Mouse (Mus musculus) thymus, postnatal 36 days (tissue): Measurements from ENCODE around the gene Rdh16f1.
A peak's percentile ranks its signal among the peaks of the same experiment; 100 is the strongest.

Experiments
- DNase-seq, 2 experiments: peaks; one replicate each; pipeline ENCODE4 v3.0.0; 2022; ENCODE audit warnings: mixed read lengths in 2 of 2

Gene Rdh16f1

GRCm38 (mm10) chr10:127759181-127760110 lies at the start of gene Rdh16f1, which contains the start of gene Rdh1:
Gene Rdh16f1, plus strand, starts transcription at chr10:127759787.
Gene Rdh1, plus strand, starts transcription at chr10:127759721.
- DNase-seq = no peak

- DNase-seq = no peak
Observed at GRCm38 (mm10) chr10:127710331-127710730, 49.3 kb upstream of the Rdh16f1 start.

DNA sequence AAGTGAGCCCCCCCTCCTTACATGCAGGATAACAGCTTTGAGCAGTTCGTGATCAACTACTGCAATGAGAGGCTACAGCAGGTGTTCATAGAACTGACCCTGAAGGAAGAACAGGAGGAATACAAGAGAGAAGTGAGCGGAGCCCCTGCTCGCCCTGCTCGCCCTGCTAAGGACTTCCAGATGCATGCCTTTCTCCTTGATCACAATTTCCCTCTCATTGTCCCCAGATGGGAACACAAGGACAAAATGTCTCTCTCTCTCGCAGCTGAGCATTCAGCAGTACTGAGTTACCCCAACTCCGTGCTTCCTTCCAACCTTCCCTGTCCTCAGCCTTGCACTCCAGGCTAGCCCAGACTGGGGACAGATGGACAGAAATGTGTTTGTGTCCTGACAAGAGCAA lies 46.9 kb upstream of the Rdh16f1 start:
- no peak for DNase-seq

GRCm38 (mm10) chr10:127721671-127722418 lies 37.7 kb upstream of the Rdh16f1 start:
- no peak for DNase-seq

DNA sequence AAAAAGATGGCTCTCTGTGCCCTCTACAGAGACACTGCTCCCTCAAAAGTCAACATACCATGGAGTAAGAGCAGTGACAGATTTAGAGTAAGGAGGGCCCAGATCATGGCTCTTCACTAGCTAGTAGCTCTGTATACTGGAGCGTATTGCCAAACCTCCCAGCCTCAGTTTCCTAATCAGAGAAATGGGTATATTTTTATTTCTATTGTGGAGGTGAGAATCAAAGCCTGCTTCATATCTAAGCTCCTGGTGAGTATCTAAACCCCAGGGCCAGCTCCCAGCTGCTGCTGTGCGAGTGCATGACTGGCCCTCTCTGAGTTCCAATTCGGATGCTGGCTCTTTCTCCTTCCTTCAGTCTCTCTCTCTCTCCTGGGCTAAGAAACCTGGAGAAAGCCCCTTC lies 35.4 kb upstream of the Rdh16f1 start, which contains the start of gene Tac2:
TSS of gene Tac2 (plus strand) at position 301 of the 400 bp plus-strand sequence.
- DNase-seq = no peak

DNA sequence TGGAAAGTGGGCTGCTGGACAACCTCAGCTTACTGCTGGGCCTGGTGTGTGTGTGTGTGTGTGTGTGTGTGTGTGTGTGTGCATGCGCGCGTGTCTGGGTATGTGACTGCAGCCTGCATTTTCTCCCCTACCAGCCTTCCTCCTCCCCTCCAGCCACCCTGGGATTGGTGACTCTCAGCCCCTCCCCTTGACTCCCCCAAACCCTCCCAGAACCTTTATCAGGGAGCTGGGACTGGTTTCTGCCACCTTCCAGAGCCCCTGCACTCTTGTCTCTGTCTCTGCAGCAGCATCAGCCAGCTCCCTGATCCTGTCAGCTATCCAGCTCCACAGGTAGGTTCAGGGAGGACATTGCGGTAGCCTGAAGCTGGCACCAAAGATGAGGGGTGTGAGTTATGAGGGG lies 34.5 kb upstream of the Rdh16f1 start:
- DNase-seq = no peak

- DNase-seq = no peak
Observed at GRCm38 (mm10) chr10:127728437-127728836, 31.1 kb upstream of the Rdh16f1 start.

DNA sequence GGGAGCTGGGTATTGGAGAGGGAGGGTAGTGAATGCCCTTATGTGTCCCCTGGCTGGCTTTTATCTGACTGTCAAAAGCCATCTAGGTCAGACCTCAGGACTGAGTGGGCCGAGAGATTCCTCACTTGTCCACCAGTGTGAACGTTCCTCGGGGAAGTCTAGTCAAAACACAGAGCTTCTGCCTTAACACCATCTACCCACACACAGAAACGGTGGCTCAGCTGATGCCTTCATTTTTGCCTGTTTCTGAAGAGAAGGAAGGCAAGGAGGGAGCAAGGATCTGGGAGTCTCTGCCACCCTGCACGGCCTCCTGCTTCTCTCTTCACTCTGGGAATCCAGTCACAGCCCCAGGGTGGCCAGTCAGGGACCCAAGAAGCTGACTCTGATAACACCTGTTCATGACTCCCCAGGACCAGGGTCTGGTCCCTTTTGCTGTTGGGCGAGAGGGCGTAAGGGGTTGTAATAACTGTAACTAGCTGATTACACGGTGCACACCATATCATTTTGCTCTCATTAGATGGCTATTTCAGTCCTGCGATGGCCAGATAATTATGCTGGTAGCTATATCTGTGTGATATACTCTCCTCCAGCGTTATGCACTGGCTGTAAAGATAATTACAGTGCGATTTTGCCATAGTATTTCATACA lies 29.2 kb upstream of the Rdh16f1 start:
- no peak for DNase-seq

GRCm38 (mm10) chr10:127730933-127731310 lies 28.7 kb upstream of the Rdh16f1 start:
- DNase-seq = no peak

GRCm38 (mm10) chr10:127731397-127731796 lies 28.2 kb upstream of the Rdh16f1 start:
- DNase-seq = no peak

DNA sequence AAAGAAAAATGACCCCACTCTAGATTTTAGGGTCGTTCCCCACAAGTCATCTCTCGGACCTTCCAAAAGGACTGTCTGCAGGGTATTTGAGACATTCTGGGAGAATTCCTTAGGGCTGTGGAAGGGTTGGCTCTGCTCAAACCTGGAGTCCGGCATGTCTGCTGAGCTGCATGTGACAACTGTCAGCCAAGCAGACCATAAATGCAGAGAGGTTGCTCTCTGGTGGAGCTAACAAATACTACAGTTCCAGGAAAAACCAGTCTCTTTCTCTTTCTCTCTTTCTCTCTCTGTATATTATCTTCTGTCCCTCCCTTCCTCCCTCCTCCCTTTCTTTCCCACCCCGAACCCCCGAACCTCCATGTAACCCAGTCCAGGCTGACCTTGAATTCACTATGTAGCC lies 25.2 kb upstream of the Rdh16f1 start:
- no peak for DNase-seq

- no peak for DNase-seq
Observed at GRCm38 (mm10) chr10:127736266-127736665, 23.3 kb upstream of the Rdh16f1 start.

- no peak for DNase-seq
Observed at GRCm38 (mm10) chr10:127736916-127737315, 22.7 kb upstream of the Rdh16f1 start.

DNA sequence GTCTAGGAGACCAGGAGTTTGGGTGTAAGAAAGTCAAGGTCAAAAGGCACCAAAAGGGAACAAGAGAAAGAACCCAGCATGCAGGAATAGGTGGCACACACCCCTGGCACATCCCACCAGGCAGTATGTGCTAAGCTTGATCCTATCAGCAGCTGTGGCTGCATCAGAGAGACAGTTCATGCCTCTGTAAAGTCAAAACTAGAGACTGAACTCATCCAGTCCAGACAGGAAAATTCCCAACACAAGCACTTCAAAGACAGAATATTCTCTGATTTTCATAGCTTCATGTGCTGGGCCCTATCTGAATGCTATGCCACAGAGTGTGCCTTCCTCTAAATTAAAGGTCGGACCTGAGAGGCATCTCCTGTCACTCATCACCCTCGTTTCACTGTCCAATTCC lies 22.0 kb upstream of the Rdh16f1 start:
- no peak for DNase-seq

- DNase-seq = peak; percentile 28 to 29
Observed at GRCm38 (mm10) chr10:127738151-127738882, 21.3 kb upstream of the Rdh16f1 start.

DNA sequence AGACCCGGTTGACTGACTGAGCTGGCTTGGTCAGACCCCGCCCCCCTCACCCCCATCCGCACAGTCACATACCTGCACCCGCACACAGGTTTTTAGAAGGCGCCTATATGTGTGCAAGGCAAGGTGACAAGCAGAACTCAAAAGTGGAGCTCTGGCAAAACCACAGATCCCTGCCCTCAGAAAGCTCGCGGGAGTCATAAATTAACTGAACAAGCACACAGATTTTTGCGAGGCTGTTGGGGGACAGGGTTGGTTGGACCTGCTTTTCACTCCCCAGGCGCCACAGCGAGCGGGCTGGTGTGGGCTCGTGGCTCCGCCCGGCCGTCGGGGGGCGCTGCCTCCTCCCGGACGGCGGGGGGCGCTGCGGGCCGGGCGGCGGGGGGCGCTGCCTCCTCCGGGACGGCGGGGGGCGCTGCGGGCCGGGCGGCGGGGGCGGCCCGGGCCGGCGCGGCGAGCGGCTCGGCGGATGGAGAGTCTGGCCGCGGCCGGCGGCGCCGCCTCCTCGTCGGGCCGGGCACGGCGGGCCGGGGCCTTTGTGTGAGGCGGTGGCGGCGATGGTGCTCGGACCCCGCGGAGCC lies 20.4 kb upstream of the Rdh16f1 start, which contains the start of gene Zbtb39:
TSS of gene Zbtb39 (plus strand) at position 456 of the 578 bp plus-strand sequence.
- peak; percentile 79 to 81 for DNase-seq

DNA sequence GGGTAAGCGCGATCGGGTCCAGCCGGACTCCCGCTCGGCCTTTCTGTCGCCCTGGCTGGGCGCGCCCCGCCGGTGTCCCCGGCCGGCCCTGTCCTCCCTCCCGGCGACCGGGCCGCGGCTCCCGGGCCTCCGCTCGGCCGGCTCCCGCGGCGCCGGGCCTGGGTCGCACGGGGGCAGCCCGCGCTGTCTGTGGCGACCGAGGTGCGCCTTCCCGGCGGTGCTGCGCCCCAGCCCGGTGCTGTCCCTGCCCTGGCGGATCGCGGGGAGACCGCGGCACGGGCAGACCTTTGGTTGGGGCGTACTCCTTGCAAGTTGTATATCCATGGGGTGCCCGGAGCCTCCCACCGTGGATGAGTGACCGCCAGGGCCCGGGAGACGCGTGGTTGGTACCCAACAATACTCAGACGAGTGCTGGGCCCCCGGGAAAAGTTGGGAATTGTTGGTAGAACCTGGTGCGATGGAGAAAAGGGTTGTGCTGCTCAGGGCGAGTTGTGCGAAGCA lies 19.9 kb upstream of the Rdh16f1 start:
- peak in 1 of 2 experiments; percentile 52 for DNase-seq

GRCm38 (mm10) chr10:127744661-127745060 lies 14.9 kb upstream of the Rdh16f1 start:
- DNase-seq = peak; percentile 39 to 46

GRCm38 (mm10) chr10:127745886-127746285 lies 13.7 kb upstream of the Rdh16f1 start:
- DNase-seq = no peak

- DNase-seq = no peak
Observed at GRCm38 (mm10) chr10:127747254-127747653, 12.3 kb upstream of the Rdh16f1 start.

DNA sequence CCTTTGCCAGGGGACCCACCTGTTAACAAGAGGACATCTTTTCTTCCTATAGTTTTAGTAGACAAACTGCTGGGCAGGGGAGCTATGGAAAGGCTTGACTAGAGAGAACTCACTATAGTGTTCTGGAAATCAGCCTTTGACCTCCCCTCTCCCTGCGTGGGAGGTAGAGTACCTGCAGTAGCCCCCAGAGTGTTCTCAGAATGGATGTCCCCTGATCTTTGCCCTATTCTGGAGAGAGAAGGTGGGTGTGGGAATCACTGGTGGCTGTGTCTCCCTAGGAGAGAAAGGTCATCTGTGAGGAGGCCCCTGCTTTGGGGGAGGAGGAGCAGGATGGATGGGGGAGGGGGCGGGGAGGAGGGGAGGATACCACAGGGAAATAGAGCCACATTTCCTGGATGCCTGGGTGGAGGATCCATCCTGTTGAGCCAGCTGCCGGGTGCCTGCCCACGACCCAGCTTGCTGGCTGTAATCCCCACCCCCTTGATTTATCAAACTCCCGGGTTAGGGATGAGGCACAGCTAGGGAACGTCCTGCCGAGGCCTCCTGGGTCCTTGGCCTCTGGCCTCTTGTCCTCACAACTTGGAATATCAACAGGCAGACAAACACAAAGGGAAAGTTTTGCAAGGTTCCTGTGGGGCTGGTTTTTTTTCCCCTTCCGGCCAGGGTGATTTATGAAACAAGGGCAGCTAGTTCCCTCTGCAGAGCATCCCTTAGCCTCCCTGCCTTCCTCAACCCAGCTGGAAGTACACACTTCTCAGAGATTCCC lies 10.6 kb upstream of the Rdh16f1 start:
- no peak for DNase-seq
